Mouse (Mus musculus) adrenal gland, postnatal 4 days (tissue): ENCODE results near the gene Tdpoz3. TPM values are rescaled to one million over a fixed set of nuclear protein-coding genes. Genes with fewer than 3 reads are reported as not detected.
"Not testable (repeated sequence)": the region's sequence is repeated elsewhere in the genome, so short reads cannot be mapped to it uniquely, and the experiment has no call there.

ENCODE experiments used
- DNase-seq, 2 experiments: peaks; one replicate each; pipeline ENCODE4 v3.0.0; 2021 to 2022; ENCODE audit warnings: low spot score in 2 of 2, mixed read lengths in 2 of 2
- long read RNA-seq, 2 experiments: library from polyadenylated mRNA; stranded (forward); transcript quantifications; one replicate each; pipeline ENCODE4 v2.0.0; 2021
- total RNA-seq, 2 experiments: library from RNA; stranded (reverse); gene quantifications; 2 replicates each; pipeline ENCODE4 v1.2.3; 2021

Gene Tdpoz3
- not detected for total RNA-seq
- long read RNA-seq, experiment 1, result 0 reads
- long read RNA-seq, experiment 2, result 0 reads

DNA sequence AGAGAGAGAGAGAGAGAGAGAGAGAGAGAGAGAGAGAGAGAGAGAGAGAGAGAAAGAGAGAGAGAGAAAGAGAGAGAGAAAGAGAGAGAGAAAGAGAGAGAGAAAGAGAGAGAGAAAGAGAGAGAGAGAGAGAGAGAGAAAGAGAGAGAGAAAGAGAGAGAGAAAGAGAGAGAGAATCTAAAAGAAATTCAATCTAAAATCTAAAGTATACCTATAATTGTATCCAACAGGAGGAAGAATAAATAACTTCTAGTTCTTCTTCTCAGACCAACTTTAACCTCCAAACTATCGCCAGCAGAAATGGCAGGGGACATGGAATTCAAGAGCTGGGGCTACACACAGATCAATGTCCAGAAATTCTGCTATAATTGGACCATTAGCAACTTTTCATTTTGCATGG, at the start of gene Tdpoz3:
Gene Tdpoz3 (plus strand): TSS at position 301 of the 400 bp plus-strand sequence.
- not testable (repeated sequence) for DNase-seq

DNA sequence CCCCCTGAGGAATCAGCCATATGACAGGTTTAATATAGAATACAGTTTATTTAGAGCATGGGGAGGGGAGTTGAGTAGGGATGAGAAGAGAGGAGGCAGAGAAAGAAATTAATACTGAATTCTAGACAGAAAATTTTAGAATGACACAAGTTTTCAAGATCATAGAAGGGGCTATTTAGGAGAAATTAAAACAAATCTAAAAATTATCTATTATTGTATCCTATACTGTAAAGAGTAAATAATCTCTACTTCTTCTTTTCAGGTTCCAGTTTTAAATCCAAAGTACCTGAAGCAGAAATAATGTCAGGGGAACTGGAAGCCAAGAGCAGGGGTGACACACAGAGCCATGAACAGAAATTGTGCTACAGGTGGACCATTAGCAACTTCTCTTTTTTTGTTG, 29.7 kb upstream of the Tdpoz3 start, which contains the start of gene Tdpoz4:
Gene Tdpoz4 (plus strand): TSS at position 301 of the 400 bp plus-strand sequence.
- not testable (repeated sequence) for DNase-seq

DNA sequence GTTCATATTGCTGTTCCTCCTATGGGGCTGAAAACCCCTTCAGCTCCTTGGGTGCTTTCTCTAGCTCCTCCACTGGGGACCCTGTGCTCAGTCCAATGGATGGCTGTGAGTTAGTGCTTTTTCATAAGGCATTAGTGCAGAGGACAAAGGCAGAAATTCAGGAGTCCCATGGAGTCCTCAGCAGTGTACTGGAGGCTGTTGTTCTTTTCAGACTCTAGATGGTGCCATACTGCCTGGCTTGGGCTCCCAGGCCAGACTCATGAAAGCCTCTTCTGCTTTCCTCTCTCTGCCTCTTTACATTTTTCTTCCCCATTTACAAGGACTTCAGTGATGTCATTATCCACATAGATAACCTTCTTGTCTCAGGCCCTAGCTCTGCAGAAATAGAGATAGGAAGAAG, 12.5 kb upstream of the Tdpoz3 start:
- DNase-seq, result not testable (repeated sequence)

DNA sequence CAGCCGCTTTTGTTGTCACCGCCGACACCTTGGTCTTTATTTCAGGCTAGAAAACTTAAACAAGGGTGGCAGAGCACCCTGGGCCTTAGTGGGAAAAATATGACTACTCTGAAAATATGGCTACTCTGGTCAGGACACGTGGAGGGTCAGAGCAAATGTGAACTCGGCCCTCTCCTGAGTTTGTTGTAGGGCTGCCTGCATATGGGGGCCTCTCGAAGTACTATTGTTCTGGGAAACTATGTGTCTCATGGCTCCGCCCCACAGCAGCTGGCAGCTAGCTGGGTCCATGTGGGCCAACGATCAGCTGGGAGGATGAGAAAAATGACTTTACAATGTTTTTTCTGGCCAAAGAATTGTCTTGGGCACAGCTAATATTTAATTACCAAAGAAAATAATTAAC, 33.1 kb downstream of the Tdpoz3 start:
- DNase-seq, result not testable (repeated sequence)

DNA sequence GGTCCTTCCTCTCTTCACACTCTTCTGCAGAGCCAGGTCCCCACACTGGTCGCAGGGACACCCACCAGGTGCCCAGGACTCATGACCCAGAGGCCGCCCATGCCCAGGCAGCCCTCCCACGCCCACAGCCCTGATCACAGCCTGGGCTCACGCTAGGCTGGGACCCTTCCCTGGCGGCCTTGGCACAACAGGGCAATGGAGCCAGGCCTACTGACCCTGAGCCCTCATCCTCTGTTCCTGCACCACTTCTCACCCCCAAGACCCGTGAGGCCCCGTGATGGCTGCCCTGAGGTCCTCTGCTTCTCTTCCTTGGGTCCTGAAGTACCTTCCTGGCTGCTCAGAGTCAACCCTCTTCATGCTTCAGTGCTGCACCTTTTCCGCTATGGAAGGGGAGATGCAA, 44.8 kb downstream of the Tdpoz3 start:
- DNase-seq, result not testable (repeated sequence)

Other genes with a start within 250 kb of the Tdpoz3 start
- gene Tdpoz2, start 173.3 kb upstream of the Tdpoz3 start, total RNA-seq, result 1 to 10 TPM; 1.5 to 1.9 TPM
- not detected for gene Tdpoz1, start 149.7 kb upstream of the Tdpoz3 start, total RNA-seq
- not detected for gene Gm37596, start 132.9 kb upstream of the Tdpoz3 start, total RNA-seq
- not detected for gene Gm5773, start 53.0 kb upstream of the Tdpoz3 start, total RNA-seq
- not detected for gene Tdpoz4, start 29.6 kb upstream of the Tdpoz3 start, total RNA-seq
- gene Gm9117, start 117.5 kb downstream of the Tdpoz3 start, total RNA-seq, result not detected
- gene Tdpoz5, start 135.3 kb downstream of the Tdpoz3 start, total RNA-seq, result not detected
- gene Gm9125, start 228.9 kb downstream of the Tdpoz3 start, total RNA-seq, result not detected
- gene Gm10697, start 246.6 kb downstream of the Tdpoz3 start, total RNA-seq, result not detected